Mouse (Mus musculus) embryonic facial prominence, embryonic 10.5 days (tissue): ENCODE data around the gene Pex11a. TPM values are rescaled to one million over a fixed set of nuclear protein-coding genes. Genes with fewer than 3 reads are reported as not detected.

ENCODE experiments used
- DNase-seq: peaks from one replicate; pipeline ENCODE4 v3.0.0-alpha.2; 2017; ENCODE audit warnings: low spot score
- H3K27ac ChIP-seq: fragments of 300-500 bp; sonication (generic); replicated peaks from 2 replicates; pipeline ENCODE4 v1.5.1; 2016; ENCODE audit warnings: mild to moderate bottlenecking
- H3K27me3 ChIP-seq: fragments of 300-500 bp; sonication (generic); replicated peaks from 2 replicates; pipeline ENCODE4 v1.6.1; 2016; ENCODE audit warnings: low read depth, mild to moderate bottlenecking; ENCODE audit not compliant: poor library complexity, severe bottlenecking
- H3K36me3 ChIP-seq: fragments of 300-500 bp; sonication (generic); replicated peaks from 2 replicates; pipeline ENCODE4 v1.6.1; 2016; ENCODE audit warnings: mild to moderate bottlenecking, moderate library complexity
- H3K4me1 ChIP-seq: fragments of 300-500 bp; sonication (generic); 2 replicates; pipeline ENCODE4 v1.6.1; 2016
- H3K4me3 ChIP-seq: fragments of 300-500 bp; sonication (generic); 2 replicates; pipeline ENCODE4 v1.5.1; 2016; ENCODE audit warnings: mild to moderate bottlenecking, moderate library complexity
- H3K9me3 ChIP-seq: fragments of 300-500 bp; sonication (generic); 2 replicates; pipeline ENCODE4 v1.6.1; 2016; ENCODE audit warnings: mild to moderate bottlenecking
- WGBS: fragments of 180-500 bp; shearing (Covaris S2); methylation state at CpG from one replicate; pipeline ENCODE4 v1.1.7; 2016; 5-methylcytosine and 5-hydroxymethylcytosine counted together
- polyA plus RNA-seq: library from polyadenylated mRNA; unstranded; fragments of >200 nt; fragmentation: Nextera tagmentation; extraction: Ambion mirVana; gene quantifications from 2 replicates; pipeline ENCODE4 v1.2.1, GENCODE M21; 2016

Pex11a gene
- polyA plus RNA-seq, 1 experiment from 2014 or later = 8.4 TPM

- H3K27me3 ChIP-seq = no peaks in the 10 kb centered on the region
- no peak overlapping the region for H3K4me3 ChIP-seq
- no peaks in the 10 kb centered on the region for H3K36me3 ChIP-seq
- no peaks in the 10 kb centered on the region for H3K9me3 ChIP-seq
- no peak for DNase-seq
- H3K4me1 ChIP-seq = peaks cover 3% of the 10 kb centered on the region; the same call in 1 of the 2 replicates
- no peak overlapping the region for H3K27ac ChIP-seq
- WGBS = 82% methylated on average over 5 of the region's 5 CpGs
Measured at GRCm38 (mm10) chr7:79761124-79761876, 18.4 kb upstream of the Pex11a start.

GRCm38 (mm10) chr7:79759766-79760165 is 16.8 kb upstream of the Pex11a start:
- Histone ChIP-seq H3K9me3 (no peaks in the 10 kb centered on the region), H3K27me3 (no peaks in the 10 kb centered on the region), H3K4me1 (no peaks in the 10 kb centered on the region), H3K27ac (no peak overlapping the region), H3K4me3 (no peak overlapping the region), H3K36me3 (no peaks in the 10 kb centered on the region)
- no peak for DNase-seq

GRCm38 (mm10) chr7:79758176-79758575 is 15.2 kb upstream of the Pex11a start:
- Histone ChIP-seq H3K4me3 (no peak overlapping the region), H3K4me1 (no peaks in the 10 kb centered on the region), H3K36me3 (no peaks in the 10 kb centered on the region), H3K27ac (no peak overlapping the region), H3K9me3 (no peaks in the 10 kb centered on the region), H3K27me3 (no peaks in the 10 kb centered on the region)
- 72% methylated on average over 6 of the region's 6 CpGs for WGBS
- no peak for DNase-seq

- no peak overlapping the region for H3K4me3 ChIP-seq
- 45% methylated on average over 2 of the region's 2 CpGs for WGBS
- no peaks in the 10 kb centered on the region for H3K4me1 ChIP-seq
- no peaks in the 10 kb centered on the region for H3K9me3 ChIP-seq
- DNase-seq = no peak
- H3K27ac ChIP-seq = no peak overlapping the region
- no peaks in the 10 kb centered on the region for H3K27me3 ChIP-seq
- H3K36me3 ChIP-seq = no peaks in the 10 kb centered on the region
Measured at GRCm38 (mm10) chr7:79756334-79756733, 13.4 kb upstream of the Pex11a start.

- H3K4me3 ChIP-seq = no peak overlapping the region
- H3K27me3 ChIP-seq = no peaks in the 10 kb centered on the region
- H3K4me1 ChIP-seq = no peaks in the 10 kb centered on the region
- H3K27ac ChIP-seq = no peak overlapping the region
- no peaks in the 10 kb centered on the region for H3K9me3 ChIP-seq
- no peak for DNase-seq
- 87% methylated on average over 6 of the region's 6 CpGs for WGBS
- H3K36me3 ChIP-seq = no peaks in the 10 kb centered on the region
Measured at GRCm38 (mm10) chr7:79749511-79749910, 6.6 kb upstream of the Pex11a start.

GRCm38 (mm10) chr7:79747659-79748058 is 4.7 kb upstream of the Pex11a start:
- Histone ChIP-seq H3K9me3 (no peaks in the 10 kb centered on the region), H3K36me3 (no peaks in the 10 kb centered on the region), H3K4me3 (no peak overlapping the region), H3K27me3 (no peaks in the 10 kb centered on the region; the same call in 1 of the 2 replicates), H3K4me1 (peaks cover 10% of the 10 kb centered on the region), H3K27ac (no peak overlapping the region)
- no peak for DNase-seq
- 84% methylated on average over 6 of the region's 6 CpGs for WGBS

GRCm38 (mm10) chr7:79744585-79744984 is 1.7 kb upstream of the Pex11a start:
- Histone ChIP-seq H3K4me3 (no peak overlapping the region), H3K27ac (no peak overlapping the region), H3K27me3 (peaks cover 7% of the 10 kb centered on the region), H3K36me3 (no peaks in the 10 kb centered on the region; the same call in 1 of the 2 replicates), H3K4me1 (peaks cover 14% of the 10 kb centered on the region), H3K9me3 (no peaks in the 10 kb centered on the region)
- no peak for DNase-seq
- 78% methylated on average over 5 of the region's 5 CpGs for WGBS

- no peak overlapping the region for H3K27ac ChIP-seq
- H3K4me3 ChIP-seq = no peak overlapping the region
- H3K27me3 ChIP-seq = peaks cover 7% of the 10 kb centered on the region
- peaks cover 14% of the 10 kb centered on the region for H3K4me1 ChIP-seq
- no peaks in the 10 kb centered on the region; the same call in 1 of the 2 replicates for H3K36me3 ChIP-seq
- 94% methylated on average over 9 of the region's 9 CpGs for WGBS
- no peak for DNase-seq
- no peaks in the 10 kb centered on the region for H3K9me3 ChIP-seq
Measured at GRCm38 (mm10) chr7:79744051-79744450, 1.1 kb upstream of the Pex11a start.

- no peak for DNase-seq
- 27% methylated on average over 11 of the region's 11 CpGs for WGBS
- Histone ChIP-seq H3K4me1 (peaks cover 14% of the 10 kb centered on the region), H3K27me3 (peaks cover 7% of the 10 kb centered on the region), H3K36me3 (peaks cover 5% of the 10 kb centered on the region), H3K4me3 (peak overlapping the region; percentile 87), H3K27ac (no peak overlapping the region), H3K9me3 (no peaks in the 10 kb centered on the region)
Measured at GRCm38 (mm10) chr7:79742277-79742658, 663 bp downstream of the Pex11a start.

GRCm38 (mm10) chr7:79740279-79740678 is 2.7 kb downstream of the Pex11a start:
- no peak for DNase-seq
- H3K27ac ChIP-seq = no peak overlapping the region
- no peak overlapping the region for H3K4me3 ChIP-seq
- H3K4me1 ChIP-seq = peaks cover 14% of the 10 kb centered on the region
- H3K9me3 ChIP-seq = no peaks in the 10 kb centered on the region
- WGBS = 79% methylated on average over 4 of the region's 4 CpGs
- peaks cover 7% of the 10 kb centered on the region for H3K27me3 ChIP-seq
- peaks cover 14% of the 10 kb centered on the region for H3K36me3 ChIP-seq

- H3K4me3 ChIP-seq = no peak overlapping the region
- peaks cover 7% of the 10 kb centered on the region for H3K27me3 ChIP-seq
- no peak overlapping the region for H3K27ac ChIP-seq
- H3K36me3 ChIP-seq = peaks cover 20% of the 10 kb centered on the region
- H3K9me3 ChIP-seq = no peaks in the 10 kb centered on the region
- peaks cover 14% of the 10 kb centered on the region for H3K4me1 ChIP-seq
- DNase-seq = no peak
- 87% methylated on average over 2 of the region's 2 CpGs for WGBS
Measured at GRCm38 (mm10) chr7:79738913-79739312, 4.0 kb downstream of the Pex11a start.

- WGBS = 92% methylated on average over 14 of the region's 14 CpGs
- no peak overlapping the region for H3K27ac ChIP-seq
- no peak overlapping the region for H3K4me3 ChIP-seq
- H3K27me3 ChIP-seq = peaks cover 11% of the 10 kb centered on the region
- 0 out of 2 replicates have a peak, but pooled peaks cover 3% of the 10 kb centered on the region for H3K4me1 ChIP-seq
- H3K36me3 ChIP-seq = peaks cover 20% of the 10 kb centered on the region
- DNase-seq = no peak
- H3K9me3 ChIP-seq = no peaks in the 10 kb centered on the region
Measured at GRCm38 (mm10) chr7:79736511-79736910, 6.4 kb downstream of the Pex11a start.

GRCm38 (mm10) chr7:79734563-79734962 is 8.4 kb downstream of the Pex11a start:
- Histone ChIP-seq H3K27ac (no peak overlapping the region), H3K4me3 (no peak overlapping the region), H3K9me3 (no peaks in the 10 kb centered on the region), H3K36me3 (peaks cover 20% of the 10 kb centered on the region), H3K27me3 (peaks cover 26% of the 10 kb centered on the region), H3K4me1 (0 out of 2 replicates have a peak, but pooled peaks cover 6% of the 10 kb centered on the region)
- WGBS = 79% methylated on average over 8 of the region's 8 CpGs
- no peak for DNase-seq
